Mouse (Mus musculus): ENCODE measurements around the gene Fabp1. TPM values are rescaled to one million over a fixed set of nuclear protein-coding genes. Genes with fewer than 3 reads are reported as not detected.

The Fabp1 gene
- polyA plus RNA-seq, 1 experiment from 2014 or later, result not detected

DNA sequence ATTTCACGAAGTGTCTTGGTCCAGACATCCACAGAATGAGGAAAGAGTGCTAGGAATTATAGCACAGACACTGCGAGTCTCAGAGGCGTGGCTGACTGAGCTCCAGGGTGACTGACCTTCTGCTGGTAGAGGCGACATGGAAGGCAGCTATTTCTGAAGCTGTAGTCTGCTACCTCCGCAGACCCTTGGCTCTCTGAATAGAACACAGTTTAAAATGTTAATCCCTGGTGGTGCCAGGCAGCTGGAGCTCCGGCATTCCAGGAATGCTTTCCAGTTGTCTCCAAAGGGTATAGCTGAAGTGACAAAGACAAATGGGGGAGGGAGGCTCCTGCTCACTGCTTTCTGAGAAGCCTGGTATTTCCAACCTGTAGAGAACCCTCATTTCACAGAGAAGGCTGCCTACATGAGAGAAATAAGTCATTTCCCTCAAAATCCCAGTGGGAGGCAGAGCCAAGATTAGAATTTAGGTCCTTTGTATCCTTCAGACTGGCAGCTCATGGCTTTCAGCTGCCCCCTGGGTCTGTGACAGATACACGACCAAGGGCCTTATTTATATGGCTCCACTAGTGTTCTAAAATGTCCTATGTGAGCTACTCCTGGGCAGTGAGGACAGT, 27.6 kb downstream of the Fabp1 start:
- DNase-seq (ENCODE audit: low spot score), result no peak
- H3K9me3 ChIP-seq (ENCODE audit: control insufficient read depth, low read length), result no peaks in the 10 kb centered on the region
- no peak overlapping the region for H3K9ac ChIP-seq (ENCODE audit: low read length)
- ATAC-seq (replicated peaks; ENCODE audit: low FRiP score), result 0 out of 2 replicates have a peak, but pooled peaks have one; percentile 36
- WGBS, result 4% methylated on average over 7 of the region's 7 CpGs
- no peak overlapping the region for H3K4me3 ChIP-seq (ENCODE audit: low read depth, low read length)
- no peaks in the 10 kb centered on the region for H3K36me3 ChIP-seq (ENCODE audit: control insufficient read depth, insufficient read depth, low read length)
- H3K4me1 ChIP-seq (replicated peaks; ENCODE audit: control insufficient read depth, insufficient read depth, low read length), result no peaks in the 10 kb centered on the region; the same call in 1 of the 2 replicates
- no peaks in the 10 kb centered on the region for H3K27me3 ChIP-seq (ENCODE audit: control insufficient read depth, insufficient read depth, low read length)
- no peak overlapping the region for H3K4me2 ChIP-seq (ENCODE audit: low read depth, low read length, severe bottlenecking)
- no peak overlapping the region for H3K27ac ChIP-seq (ENCODE audit: low read depth, low read length)

DNA sequence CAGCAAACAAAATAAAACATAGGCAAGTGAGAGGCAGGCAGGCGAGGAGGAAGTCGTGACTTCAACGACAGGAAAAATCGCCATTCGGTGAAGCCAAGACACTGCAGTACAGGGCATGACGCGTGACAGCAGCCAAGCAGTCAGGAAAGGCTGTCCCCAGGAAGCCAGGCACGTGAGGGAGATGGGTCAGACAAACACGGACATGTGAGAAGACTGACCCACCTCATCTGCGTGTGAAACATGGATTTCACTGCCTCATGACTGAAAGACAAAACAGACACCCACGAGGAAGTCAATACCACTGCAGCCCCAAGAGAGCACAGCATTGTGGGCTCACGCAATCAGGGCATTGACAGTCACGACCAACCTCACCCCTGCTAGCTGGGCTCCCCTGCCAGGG, 35.5 kb downstream of the Fabp1 start:
- 88% methylated on average over 13 of the region's 13 CpGs for WGBS
- H3K4me1 ChIP-seq (replicated peaks; ENCODE audit: control insufficient read depth, insufficient read depth, low read length), result no peaks in the 10 kb centered on the region
- DNase-seq (ENCODE audit: low spot score), result no peak

DNA sequence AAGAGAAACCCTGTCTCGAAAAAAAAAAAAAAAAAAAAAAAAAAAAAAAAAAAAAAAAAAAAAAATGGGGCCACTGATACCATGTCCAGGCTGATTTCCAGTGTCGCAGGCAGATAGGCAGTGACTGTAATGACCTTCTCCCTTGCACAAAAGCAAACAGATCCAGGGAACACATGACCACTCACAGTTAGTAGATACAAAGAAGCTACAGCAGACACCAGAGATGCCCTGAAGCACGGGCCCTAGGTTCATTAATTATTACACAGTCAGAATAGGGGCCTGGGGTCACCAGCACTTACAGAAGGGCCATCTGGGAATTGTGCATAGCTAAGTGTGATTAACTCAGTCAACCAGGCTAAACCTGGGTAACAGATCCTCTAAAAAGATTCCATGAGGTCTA, 36.3 kb downstream of the Fabp1 start:
- Histone ChIP-seq H3K36me3 (ENCODE audit: control insufficient read depth, insufficient read depth, low read length) (no peaks in the 10 kb centered on the region), H3K27ac (ENCODE audit: low read depth, low read length) (no peak overlapping the region), H3K27me3 (ENCODE audit: control insufficient read depth, insufficient read depth, low read length) (no peaks in the 10 kb centered on the region), H3K4me3 (ENCODE audit: low read depth, low read length) (no peak overlapping the region), H3K4me1 (replicated peaks; ENCODE audit: control insufficient read depth, insufficient read depth, low read length) (no peaks in the 10 kb centered on the region), H3K9ac (ENCODE audit: low read length) (no peak overlapping the region), H3K9me3 (ENCODE audit: control insufficient read depth, low read length) (no peaks in the 10 kb centered on the region), H3K4me2 (ENCODE audit: low read depth, low read length, severe bottlenecking) (no peak overlapping the region)
- WGBS, result 72% methylated on average over 3 of the region's 3 CpGs
- no peak for DNase-seq (ENCODE audit: low spot score)
- ATAC-seq (replicated peaks; ENCODE audit: low FRiP score), result no peak

More for the DNA sequence above, 35.5 kb downstream of the Fabp1 start:
- no peak for ATAC-seq (replicated peaks; ENCODE audit: low FRiP score)
- Histone ChIP-seq H3K9me3 (ENCODE audit: control insufficient read depth, low read length) (no peaks in the 10 kb centered on the region), H3K9ac (ENCODE audit: low read length) (no peak overlapping the region), H3K36me3 (ENCODE audit: control insufficient read depth, insufficient read depth, low read length) (no peaks in the 10 kb centered on the region), H3K27me3 (ENCODE audit: control insufficient read depth, insufficient read depth, low read length) (no peaks in the 10 kb centered on the region), H3K27ac (ENCODE audit: low read depth, low read length) (no peak overlapping the region), H3K4me2 (ENCODE audit: low read depth, low read length, severe bottlenecking) (no peak overlapping the region), H3K4me3 (ENCODE audit: low read depth, low read length) (no peak overlapping the region)

DNA sequence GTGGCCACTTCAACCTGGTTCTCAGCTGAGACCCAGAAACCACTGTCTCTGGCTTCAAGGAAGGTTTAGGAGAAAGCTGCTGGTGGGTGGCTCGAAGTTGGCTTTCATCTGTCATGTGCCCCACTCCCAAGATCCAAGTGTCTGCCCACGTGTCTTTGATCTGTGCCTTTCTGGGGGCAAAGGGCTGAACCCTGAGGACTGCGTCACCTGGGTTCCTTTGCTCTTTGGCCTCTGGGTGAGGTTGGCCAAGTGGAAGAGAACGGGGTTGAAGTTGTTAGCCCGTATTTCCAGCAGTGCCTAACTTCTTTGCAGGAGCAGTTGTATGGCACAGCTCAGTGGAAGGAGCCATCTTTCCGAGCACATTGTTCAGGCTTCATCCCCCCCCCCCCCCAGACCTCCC, 36.9 kb downstream of the Fabp1 start:
- Histone ChIP-seq H3K27me3 (ENCODE audit: control insufficient read depth, insufficient read depth, low read length) (no peaks in the 10 kb centered on the region), H3K27ac (ENCODE audit: low read depth, low read length) (no peak overlapping the region), H3K4me1 (replicated peaks; ENCODE audit: control insufficient read depth, insufficient read depth, low read length) (no peaks in the 10 kb centered on the region), H3K36me3 (ENCODE audit: control insufficient read depth, insufficient read depth, low read length) (no peaks in the 10 kb centered on the region), H3K4me2 (ENCODE audit: low read depth, low read length, severe bottlenecking) (no peak overlapping the region), H3K9me3 (ENCODE audit: control insufficient read depth, low read length) (no peaks in the 10 kb centered on the region), H3K9ac (ENCODE audit: low read length) (no peak overlapping the region), H3K4me3 (ENCODE audit: low read depth, low read length) (no peak overlapping the region)
- WGBS, result 79% methylated on average over 6 of the region's 6 CpGs
- ATAC-seq (replicated peaks; ENCODE audit: low FRiP score) (no peak), DNase-seq (ENCODE audit: low spot score) (no peak)

DNA sequence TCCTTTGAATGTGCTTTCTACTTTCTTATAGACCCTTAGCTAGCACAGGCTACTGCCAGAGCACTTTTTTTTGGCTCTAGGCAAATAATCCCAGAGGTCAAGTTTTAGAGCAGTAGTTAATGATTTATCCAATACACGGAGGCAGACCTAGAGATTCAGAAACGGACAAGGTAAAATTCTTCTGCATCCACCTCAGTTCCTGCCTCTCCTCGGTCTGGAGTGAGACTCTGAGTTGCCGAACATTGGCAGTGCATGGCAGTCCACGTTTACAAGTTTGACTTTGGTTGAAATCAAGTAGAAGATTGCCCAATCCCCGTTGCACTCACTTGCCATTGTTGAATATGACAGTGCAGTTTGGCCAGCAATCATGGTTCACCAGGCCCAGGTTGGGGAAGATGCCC, 37.4 kb downstream of the Fabp1 start:
- Histone ChIP-seq H3K4me3 (ENCODE audit: low read depth, low read length) (no peak overlapping the region), H3K9ac (ENCODE audit: low read length) (no peak overlapping the region), H3K27ac (ENCODE audit: low read depth, low read length) (no peak overlapping the region), H3K4me1 (replicated peaks; ENCODE audit: control insufficient read depth, insufficient read depth, low read length) (no peaks in the 10 kb centered on the region), H3K36me3 (ENCODE audit: control insufficient read depth, insufficient read depth, low read length) (no peaks in the 10 kb centered on the region), H3K9me3 (ENCODE audit: control insufficient read depth, low read length) (no peaks in the 10 kb centered on the region), H3K4me2 (ENCODE audit: low read depth, low read length, severe bottlenecking) (no peak overlapping the region), H3K27me3 (ENCODE audit: control insufficient read depth, insufficient read depth, low read length) (no peaks in the 10 kb centered on the region)
- WGBS, result 87% methylated on average over 6 of the region's 6 CpGs
- DNase-seq (ENCODE audit: low spot score) (no peak), ATAC-seq (replicated peaks; ENCODE audit: low FRiP score) (no peak)

DNA sequence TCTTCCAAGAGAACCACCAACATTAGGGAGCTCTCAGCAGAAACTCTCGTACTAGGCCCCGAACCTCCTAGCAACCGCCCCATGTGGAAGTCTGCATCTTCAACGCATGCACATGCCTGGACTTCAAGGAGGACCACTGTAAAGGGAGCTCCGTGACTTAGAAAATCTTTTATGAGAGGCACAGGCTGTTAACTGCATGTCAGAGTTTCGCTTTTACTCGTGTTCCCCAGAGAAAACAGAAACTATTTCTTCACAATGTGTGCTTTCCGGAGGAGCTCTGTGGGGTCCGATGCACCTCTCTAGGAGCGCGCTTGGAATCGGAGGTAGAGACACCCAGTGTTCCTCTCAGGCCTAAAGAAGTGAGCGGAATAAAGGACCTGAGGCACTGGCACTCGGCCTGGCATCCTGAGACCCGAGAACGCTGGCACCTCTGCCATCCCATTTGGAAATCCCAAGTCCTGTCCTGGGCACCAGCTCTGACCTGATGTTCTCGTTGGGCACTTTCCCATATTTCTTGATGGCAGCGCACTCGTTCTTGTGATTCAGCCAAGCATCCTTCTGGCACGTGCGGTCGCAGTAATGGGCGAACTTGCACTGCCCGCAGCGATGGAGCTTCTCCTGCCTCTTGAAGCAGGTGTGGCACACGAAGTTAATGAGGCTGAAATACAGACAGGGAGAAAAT, 39.6 kb downstream of the Fabp1 start:
- DNase-seq (ENCODE audit: low spot score), result no peak
- H3K36me3 ChIP-seq (ENCODE audit: control insufficient read depth, insufficient read depth, low read length), result no peaks in the 10 kb centered on the region
- no peaks in the 10 kb centered on the region for H3K27me3 ChIP-seq (ENCODE audit: control insufficient read depth, insufficient read depth, low read length)
- H3K9ac ChIP-seq (ENCODE audit: low read length), result no peak overlapping the region
- no peaks in the 10 kb centered on the region for H3K4me1 ChIP-seq (replicated peaks; ENCODE audit: control insufficient read depth, insufficient read depth, low read length)
- ATAC-seq (replicated peaks; ENCODE audit: low FRiP score), result no peak
- no peak overlapping the region for H3K27ac ChIP-seq (ENCODE audit: low read depth, low read length)
- H3K9me3 ChIP-seq (ENCODE audit: control insufficient read depth, low read length), result no peaks in the 10 kb centered on the region; the same call in 1 of the 2 replicates
- no peak overlapping the region for H3K4me2 ChIP-seq (ENCODE audit: low read depth, low read length, severe bottlenecking)
- H3K4me3 ChIP-seq (ENCODE audit: low read depth, low read length), result no peak overlapping the region
- WGBS, result 92% methylated on average over 26 of the region's 26 CpGs

DNA sequence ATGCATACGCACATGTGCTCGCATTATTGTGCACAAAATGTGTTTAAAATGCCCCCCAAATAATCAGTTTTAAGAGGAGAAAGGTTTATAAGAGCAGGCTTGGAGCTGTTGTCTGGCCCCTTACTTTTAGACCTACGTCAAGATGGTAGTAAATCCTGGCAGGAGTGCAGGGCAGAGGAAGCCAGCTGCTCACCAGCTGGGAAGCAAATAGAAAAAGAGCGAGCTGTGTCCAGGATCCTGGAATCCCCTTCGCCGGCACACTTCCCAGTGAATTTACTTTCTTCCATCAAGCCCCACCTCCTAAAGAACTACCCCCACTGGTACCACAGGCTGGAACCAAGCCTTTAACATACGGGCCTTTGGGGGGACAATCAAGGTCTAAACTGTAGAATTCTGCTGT, 41.2 kb downstream of the Fabp1 start:
- Histone ChIP-seq H3K4me3 (ENCODE audit: low read depth, low read length) (no peak overlapping the region), H3K9me3 (ENCODE audit: control insufficient read depth, low read length) (no peaks in the 10 kb centered on the region; the same call in 1 of the 2 replicates), H3K27me3 (ENCODE audit: control insufficient read depth, insufficient read depth, low read length) (no peaks in the 10 kb centered on the region), H3K27ac (ENCODE audit: low read depth, low read length) (no peak overlapping the region), H3K4me2 (ENCODE audit: low read depth, low read length, severe bottlenecking) (no peak overlapping the region), H3K4me1 (replicated peaks; ENCODE audit: control insufficient read depth, insufficient read depth, low read length) (no peaks in the 10 kb centered on the region), H3K36me3 (ENCODE audit: control insufficient read depth, insufficient read depth, low read length) (no peaks in the 10 kb centered on the region), H3K9ac (ENCODE audit: low read length) (no peak overlapping the region)
- WGBS, result 92% methylated on average over 7 of the region's 7 CpGs
- DNase-seq (ENCODE audit: low spot score) (no peak), ATAC-seq (replicated peaks; ENCODE audit: low FRiP score) (no peak)

DNA sequence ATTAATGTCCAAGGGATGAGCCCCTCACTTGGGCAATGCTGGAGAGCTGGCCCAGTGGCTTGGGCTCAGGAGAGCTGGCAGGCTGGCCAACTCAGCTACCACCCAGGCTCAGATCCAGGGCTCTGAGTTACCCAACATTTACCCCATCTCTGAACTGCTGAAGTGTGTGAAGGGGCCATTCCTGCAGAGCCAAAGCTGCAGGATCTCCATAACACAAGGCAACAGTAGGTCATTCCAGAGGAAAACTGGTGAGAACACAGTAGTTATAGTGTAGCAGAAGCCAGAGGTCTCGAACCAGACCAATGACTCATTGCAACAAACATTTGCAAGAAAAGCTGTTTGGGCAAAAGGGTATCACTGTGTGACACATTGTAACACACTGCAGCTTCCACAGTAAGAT, 43.2 kb downstream of the Fabp1 start:
- H3K9me3 ChIP-seq (ENCODE audit: control insufficient read depth, low read length), result no peaks in the 10 kb centered on the region; the same call in 1 of the 2 replicates
- no peak overlapping the region for H3K4me2 ChIP-seq (ENCODE audit: low read depth, low read length, severe bottlenecking)
- DNase-seq (ENCODE audit: low spot score) (no peak), ATAC-seq (replicated peaks; ENCODE audit: low FRiP score) (no peak)
- H3K4me1 ChIP-seq (replicated peaks; ENCODE audit: control insufficient read depth, insufficient read depth, low read length), result no peaks in the 10 kb centered on the region
- no peak overlapping the region for H3K27ac ChIP-seq (ENCODE audit: low read depth, low read length)
- no peaks in the 10 kb centered on the region for H3K36me3 ChIP-seq (ENCODE audit: control insufficient read depth, insufficient read depth, low read length)
- WGBS, result 77% methylated on average over 1 of the region's 1 CpGs
- H3K27me3 ChIP-seq (ENCODE audit: control insufficient read depth, insufficient read depth, low read length), result no peaks in the 10 kb centered on the region
- H3K4me3 ChIP-seq (ENCODE audit: low read depth, low read length), result no peak overlapping the region
- H3K9ac ChIP-seq (ENCODE audit: low read length), result no peak overlapping the region

DNA sequence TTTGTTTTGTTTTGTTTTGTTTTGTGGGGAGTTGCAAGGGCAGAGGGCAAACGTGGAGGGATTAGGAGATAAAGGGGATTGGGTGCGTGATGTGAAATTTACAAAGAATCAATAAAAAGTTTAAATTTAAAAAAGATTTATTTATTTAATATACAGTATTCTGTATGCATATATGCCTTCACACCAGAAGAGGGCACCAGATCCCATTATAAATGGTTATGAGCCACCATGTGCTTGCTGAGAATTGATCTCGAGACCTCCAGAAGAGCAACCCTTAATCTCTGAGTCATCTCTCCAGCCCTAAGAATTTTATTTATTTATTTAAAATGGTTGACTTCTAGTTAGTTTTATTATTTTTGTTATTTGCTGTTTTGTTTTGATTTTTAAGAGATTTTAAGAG, 43.6 kb downstream of the Fabp1 start:
- Histone ChIP-seq H3K4me3 (ENCODE audit: low read depth, low read length) (no peak overlapping the region), H3K4me1 (replicated peaks; ENCODE audit: control insufficient read depth, insufficient read depth, low read length) (no peaks in the 10 kb centered on the region), H3K4me2 (ENCODE audit: low read depth, low read length, severe bottlenecking) (no peak overlapping the region), H3K9ac (ENCODE audit: low read length) (no peak overlapping the region), H3K9me3 (ENCODE audit: control insufficient read depth, low read length) (no peaks in the 10 kb centered on the region; the same call in 1 of the 2 replicates), H3K27me3 (ENCODE audit: control insufficient read depth, insufficient read depth, low read length) (no peaks in the 10 kb centered on the region), H3K27ac (ENCODE audit: low read depth, low read length) (no peak overlapping the region), H3K36me3 (ENCODE audit: control insufficient read depth, insufficient read depth, low read length) (no peaks in the 10 kb centered on the region)
- WGBS, result 90% methylated on average over 3 of the region's 3 CpGs
- DNase-seq (ENCODE audit: low spot score) (no peak), ATAC-seq (replicated peaks; ENCODE audit: low FRiP score) (no peak)

Data from forebrain, embryonic 11.5 days (tissue).